Mouse (Mus musculus) liver, embryonic 16.5 days (tissue): ENCODE data around the gene Vmn2r87. TPM values are rescaled to one million over a fixed set of nuclear protein-coding genes. Genes with fewer than 3 reads are reported as not detected.
"Not testable (repeated sequence)": the region's sequence is repeated elsewhere in the genome, so short reads cannot be mapped to it uniquely, and the experiment has no call there.

Source experiments
- ATAC-seq: fragments of 200-750 bp; cut with Nextera tagmentation; 2 replicates; pipeline ENCODE4 v1.8.0; 2017; ENCODE audit warnings: low read depth, mild to moderate bottlenecking, moderate number of reproducible peaks, moderate library complexity
- H3K27ac ChIP-seq: fragments of 300-500 bp; sonication (generic); 2 replicates; pipeline ENCODE4 v1.5.1; 2014; ENCODE audit warnings: mild to moderate bottlenecking, low read length
- H3K27me3 ChIP-seq: fragments of 300-500 bp; sonication (generic); 2 replicates; pipeline ENCODE4 v1.6.1; 2014; ENCODE audit warnings: low read depth, low read length, mixed read lengths; ENCODE audit not compliant: control insufficient read depth, insufficient read depth
- H3K36me3 ChIP-seq: fragments of 300-500 bp; sonication (generic); 2 replicates; pipeline ENCODE4 v1.6.1; 2014; ENCODE audit warnings: mild to moderate bottlenecking; ENCODE audit not compliant: control insufficient read depth, insufficient read depth
- H3K4me1 ChIP-seq: fragments of 300-500 bp; sonication (generic); 2 replicates; pipeline ENCODE4 v1.6.1; 2014; ENCODE audit warnings: low read depth, low read length, mixed read lengths; ENCODE audit not compliant: control insufficient read depth
- H3K4me2 ChIP-seq: fragments of 300-500 bp; sonication (generic); 2 replicates; pipeline ENCODE4 v1.6.1; 2014; ENCODE audit warnings: low read depth, low read length, mixed read lengths
- H3K4me3 ChIP-seq: fragments of 300-500 bp; sonication (generic); 2 replicates; pipeline ENCODE4 v1.5.1; 2014; ENCODE audit warnings: low read depth, mild to moderate bottlenecking, low read length
- H3K9ac ChIP-seq: fragments of 300-500 bp; sonication (generic); 2 replicates; pipeline ENCODE4 v1.6.1; 2014; ENCODE audit warnings: low read depth, low read length
- H3K9me3 ChIP-seq: fragments of 300-500 bp; sonication (generic); replicated peaks from 2 replicates; pipeline ENCODE4 v1.6.1; 2016; ENCODE audit warnings: low read length; ENCODE audit not compliant: control insufficient read depth
- WGBS: fragments of 180-500 bp; shearing (Covaris S2); extraction: QIAGEN DNeasy Blood & Tissue Kit; methylation state at CpG from one replicate; pipeline ENCODE4 v1.1.7; 2014; ENCODE audit not compliant: insufficient replicate concordance; 5-methylcytosine and 5-hydroxymethylcytosine counted together
- polyA plus RNA-seq: library from polyadenylated mRNA; unstranded; fragments of >200 nt; fragmentation: Nextera tagmentation; extraction: Ambion mirVana; gene quantifications from 2 replicates; pipeline ENCODE4 v1.2.1, GENCODE M21; 2015

Vmn2r87 gene
- polyA plus RNA-seq, 1 experiment from 2014 or later = not detected

GRCm38 (mm10) chr10:130429603-130430002 lies 67.6 kb downstream of the Vmn2r87 start, which contains the start of gene Vmn2r85:
Vmn2r85 (minus strand) TSS chr10:130429703.
- H3K27me3 ChIP-seq, ATAC-seq, H3K9me3 ChIP-seq, H3K4me1 ChIP-seq, H3K27ac ChIP-seq, H3K36me3 ChIP-seq, H3K4me3 ChIP-seq, H3K9ac ChIP-seq, H3K4me2 ChIP-seq: not testable (repeated sequence)

GRCm38 (mm10) chr10:130422368-130422767 lies 74.8 kb downstream of the Vmn2r87 start:
- H3K9me3 ChIP-seq, H3K36me3 ChIP-seq, H3K27ac ChIP-seq, H3K4me1 ChIP-seq, H3K4me2 ChIP-seq, H3K9ac ChIP-seq, H3K4me3 ChIP-seq, ATAC-seq, H3K27me3 ChIP-seq: not testable (repeated sequence)
- WGBS = 37% methylated on average over 2 of the region's 2 CpGs

Other genes starting within 250 kb of the Vmn2r87 start
- gene Neurod4, start 217.2 kb downstream of the Vmn2r87 start, polyA plus RNA-seq = not detected in 2 replicates
- gene Tespa1, start 174.5 kb downstream of the Vmn2r87 start, polyA plus RNA-seq = 1.2 and 1.3 TPM in 2 replicates
- gene Vmn2r84, start 103.1 kb downstream of the Vmn2r87 start, polyA plus RNA-seq = 0.01 TPM in 1 of 2 replicates, not detected in the other
- gene Vmn2r85, start 67.7 kb downstream of the Vmn2r87 start, polyA plus RNA-seq = 0.01 TPM in 1 of 2 replicates, not detected in the other
- not detected in 2 replicates for gene Vmn2r86, start 41.3 kb downstream of the Vmn2r87 start, polyA plus RNA-seq